Mouse (Mus musculus) liver, adult 2 months (tissue): ENCODE data around the gene Elmsan1. TPM values are rescaled to one million over a fixed set of nuclear protein-coding genes. Genes with fewer than 3 reads are reported as not detected.

Experiments used
- DNase-seq: peaks from one replicate; pipeline ENCODE4 v3.0.0-alpha.2; 2011; ENCODE audit warnings: low read depth, low spot score; ENCODE audit errors: extremely low read depth
- H3K27ac ChIP-seq: fragments of 200-500 bp; replicated peaks from 2 replicates; pipeline ENCODE4 v1.5.1; 2012; ENCODE audit warnings: low read depth, mild to moderate bottlenecking, control low read depth, inconsistent platforms, low read length; ENCODE audit not compliant: insufficient read depth
- H3K27me3 ChIP-seq: fragments of 200-500 bp; 2 replicates; pipeline ENCODE4 v1.6.1; 2012; ENCODE audit warnings: mild to moderate bottlenecking, moderate library complexity, low read length, inconsistent platforms; ENCODE audit not compliant: control insufficient read depth, insufficient read depth
- H3K36me3 ChIP-seq: fragments of 200-500 bp; 2 replicates; pipeline ENCODE4 v1.6.1; 2012; ENCODE audit warnings: low read length, inconsistent platforms; ENCODE audit not compliant: control insufficient read depth, insufficient read depth
- H3K4me1 ChIP-seq: fragments of 200-500 bp; 2 replicates; pipeline ENCODE4 v1.6.1; 2011; ENCODE audit warnings: low read length; ENCODE audit not compliant: control insufficient read depth, insufficient read depth
- H3K4me3 ChIP-seq: fragments of 200-500 bp; 2 replicates; pipeline ENCODE4 v1.5.1; 2011; ENCODE audit warnings: low read depth, mild to moderate bottlenecking, control low read depth, low read length, moderate library complexity; ENCODE audit not compliant: insufficient read depth
- H3K79me2 ChIP-seq: fragments of 200-500 bp; 2 replicates; pipeline ENCODE4 v1.6.1; 2012; ENCODE audit warnings: inconsistent platforms, mild to moderate bottlenecking, low read length, moderate library complexity; ENCODE audit not compliant: control insufficient read depth, insufficient read depth
- H3K9ac ChIP-seq: fragments of 200-500 bp; 2 replicates; pipeline ENCODE4 v1.6.1; 2012; ENCODE audit warnings: low read depth, mild to moderate bottlenecking, control low read depth, inconsistent platforms, low read length
- CTCF ChIP-seq: fragments of 200-500 bp; IDR thresholded peaks from 2 replicates; pipeline ENCODE4 v1.5.1; 2011; ENCODE audit warnings: low read depth, low read length, control low read depth
- POLR2A ChIP-seq: fragments of 200-500 bp; IDR thresholded peaks from 2 replicates; pipeline ENCODE4 v1.6.1; 2011; ENCODE audit warnings: low read length, control low read depth; ENCODE audit not compliant: insufficient read depth; ENCODE audit errors: extremely low read depth
- WGBS: fragments of 180-500 bp; shearing (Covaris S2); methylation state at CpG from one replicate; pipeline ENCODE4 v1.1.7; 2018; 5-methylcytosine and 5-hydroxymethylcytosine counted together
- polyA plus RNA-seq: library from polyadenylated mRNA; depleted of rRNA; stranded (reverse); fragments of >200 nt; gene quantifications from 2 replicates; pipeline ENCODE4 v1.2.3, GENCODE M21; 2012
- total RNA-seq: library from RNA; depleted of rRNA; stranded (reverse); fragments of >200 nt; gene quantifications from 2 replicates; pipeline ENCODE4 v1.2.3, GENCODE M21; 2014

Gene Elmsan1
- total and polyA plus RNA-seq, 2 experiments = 2.3 to 3.8 TPM

DNA sequence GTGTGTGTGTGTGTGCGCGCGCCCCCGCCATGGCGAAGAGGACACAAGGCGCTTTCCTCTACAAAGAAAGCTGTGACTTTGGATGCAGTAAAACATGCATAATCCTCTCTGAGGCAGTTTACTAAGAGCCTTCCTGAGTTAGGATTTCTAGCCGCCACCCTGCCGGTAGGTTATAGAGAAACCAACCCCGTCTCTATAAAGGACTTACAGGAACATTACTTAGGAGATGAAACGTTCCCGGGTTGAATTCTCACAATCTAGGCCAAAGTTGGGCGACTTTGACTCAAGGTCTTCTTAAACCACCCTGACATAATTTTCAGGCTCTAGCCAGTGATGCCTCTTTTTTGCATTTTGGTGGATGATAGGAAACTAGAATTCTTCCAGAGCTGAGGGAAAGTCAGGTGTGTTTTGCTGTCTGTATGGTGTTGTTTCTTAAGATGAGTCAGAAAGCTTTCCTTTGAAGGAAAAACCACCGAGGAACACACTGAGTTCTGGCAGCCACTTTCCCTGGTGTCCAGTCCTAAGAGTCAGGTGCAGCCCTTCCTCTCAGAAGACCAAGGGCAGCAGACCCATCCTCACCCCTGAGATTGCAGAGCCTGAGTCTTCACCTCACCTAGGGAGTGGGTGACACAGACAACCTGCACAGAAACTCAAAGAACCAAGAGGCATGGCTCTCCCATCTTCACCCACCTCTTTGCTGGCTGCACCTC is 24.1 kb downstream of the Elmsan1 start:
- no peak for TF ChIP-seq POLR2A
- no peak for TF ChIP-seq CTCF
- peak overlapping the region; percentile 36 for H3K4me3 ChIP-seq
- WGBS = 4% methylated on average over 13 of the region's 13 CpGs
- no peaks in the 10 kb centered on the region for H3K36me3 ChIP-seq
- H3K4me1 ChIP-seq = peaks cover 28% of the 10 kb centered on the region
- H3K27me3 ChIP-seq = no peaks in the 10 kb centered on the region
- H3K9ac ChIP-seq = peak overlapping the region; percentile 47
- H3K79me2 ChIP-seq = peaks cover 43% of the 10 kb centered on the region
- DNase-seq = no peak
- peak overlapping the region; percentile 71 for H3K27ac ChIP-seq

DNA sequence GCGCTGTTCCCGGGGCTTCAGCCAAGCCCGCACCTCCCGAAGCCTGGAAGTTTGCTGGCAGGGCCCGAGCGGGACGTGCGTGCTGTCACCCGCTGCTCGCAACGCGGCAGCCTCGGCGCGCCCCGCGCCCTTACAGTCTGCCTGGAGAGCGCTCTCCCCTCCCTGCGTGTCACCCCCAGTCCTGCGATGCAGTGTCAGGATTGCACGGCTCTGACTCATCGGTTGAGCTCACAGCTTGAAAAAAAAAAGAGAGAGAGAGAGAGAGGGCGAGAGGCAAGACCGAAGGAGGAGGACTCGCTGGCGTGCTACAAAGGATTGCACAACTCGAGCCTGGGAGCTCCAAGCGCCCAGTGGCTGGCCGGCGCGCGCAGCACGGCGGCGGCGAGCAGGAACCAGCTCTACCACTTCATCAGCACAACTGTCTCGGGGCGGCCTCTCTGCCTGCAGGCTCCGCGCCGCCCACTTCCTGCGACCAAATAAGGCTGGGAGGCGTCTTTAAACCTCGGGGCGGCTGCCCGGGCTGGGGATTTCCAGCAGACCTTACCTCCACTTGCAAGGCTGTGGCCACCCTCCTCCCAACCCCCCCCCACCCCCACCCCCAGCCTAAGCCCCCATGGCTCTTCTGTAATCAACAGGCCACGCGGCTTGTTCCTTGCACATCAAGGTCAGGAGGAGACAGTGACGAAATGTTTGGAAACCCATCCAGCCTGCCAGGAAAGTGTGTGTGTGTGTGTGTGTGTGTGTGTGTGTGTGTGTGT is 24.9 kb downstream of the Elmsan1 start:
- under 1% methylated on average over 48 of the region's 49 CpGs for WGBS
- Histone ChIP-seq H3K4me1 (peaks cover 30% of the 10 kb centered on the region), H3K9ac (peak overlapping the region; percentile 97), H3K27me3 (no peaks in the 10 kb centered on the region), H3K79me2 (peaks cover 50% of the 10 kb centered on the region), H3K27ac (peak overlapping the region; percentile 93), H3K36me3 (no peaks in the 10 kb centered on the region), H3K4me3 (peak overlapping the region; percentile 79)
- peak; percentile 93 for DNase-seq
- peak; percentile 77; the same call in 1 of the 2 replicates for TF ChIP-seq POLR2A
- TF ChIP-seq CTCF = 0 out of 2 replicates have a peak, but pooled peaks have one; percentile 5

DNA sequence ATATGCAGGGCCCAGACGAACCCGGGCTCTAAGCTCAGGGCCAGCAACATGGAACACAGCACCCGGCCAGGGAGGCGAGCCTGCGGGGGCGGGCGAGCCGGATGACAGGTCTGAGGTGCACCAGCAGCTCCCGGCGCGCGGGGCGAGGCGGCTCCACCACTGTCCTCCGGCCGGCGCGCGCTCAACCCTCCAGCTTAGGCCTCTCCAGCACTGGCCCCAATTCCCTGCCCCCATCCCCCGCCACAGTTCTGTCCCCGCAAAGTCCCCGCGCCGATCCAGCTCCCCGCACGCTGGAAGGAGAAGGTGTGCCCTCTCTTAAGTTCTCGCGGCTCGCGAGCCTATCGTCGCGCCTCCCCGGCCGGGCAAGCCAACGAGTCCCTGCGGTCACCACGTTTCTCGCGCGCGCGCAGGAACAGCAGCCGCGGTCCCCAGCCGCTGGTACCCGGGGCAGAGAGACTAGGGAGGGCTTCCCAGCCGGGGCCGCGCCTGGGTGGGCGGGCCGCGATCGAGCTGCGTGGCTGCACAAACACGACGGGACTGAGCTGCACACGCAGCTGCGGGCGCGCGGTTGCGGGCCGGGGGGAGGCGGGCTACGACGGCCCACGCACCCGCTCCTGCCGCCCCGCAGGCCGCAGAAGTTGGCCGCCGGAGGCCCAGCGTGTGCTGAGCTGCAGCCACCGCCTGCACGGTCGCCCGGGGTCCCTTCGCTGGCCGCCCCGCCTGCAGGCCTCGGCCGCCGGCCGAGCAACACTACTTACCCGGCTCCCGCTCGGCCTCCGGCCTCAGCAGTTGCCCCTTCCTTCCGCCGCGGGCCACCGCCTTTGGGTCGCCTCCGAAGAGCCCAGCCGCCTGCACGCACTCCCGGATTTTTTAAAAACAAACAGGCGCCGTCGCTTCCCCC is 25.7 kb downstream of the Elmsan1 start:
- Histone ChIP-seq H3K27me3 (no peaks in the 10 kb centered on the region), H3K27ac (peak overlapping the region; percentile 93), H3K79me2 (peaks cover 53% of the 10 kb centered on the region), H3K4me1 (peaks cover 31% of the 10 kb centered on the region), H3K36me3 (no peaks in the 10 kb centered on the region), H3K4me3 (peak overlapping the region; percentile 79), H3K9ac (peak overlapping the region; percentile 97)
- DNase-seq = no peak
- WGBS = under 1% methylated on average over 101 of the region's 102 CpGs
- no peak for TF ChIP-seq CTCF
- no peak for TF ChIP-seq POLR2A

DNA sequence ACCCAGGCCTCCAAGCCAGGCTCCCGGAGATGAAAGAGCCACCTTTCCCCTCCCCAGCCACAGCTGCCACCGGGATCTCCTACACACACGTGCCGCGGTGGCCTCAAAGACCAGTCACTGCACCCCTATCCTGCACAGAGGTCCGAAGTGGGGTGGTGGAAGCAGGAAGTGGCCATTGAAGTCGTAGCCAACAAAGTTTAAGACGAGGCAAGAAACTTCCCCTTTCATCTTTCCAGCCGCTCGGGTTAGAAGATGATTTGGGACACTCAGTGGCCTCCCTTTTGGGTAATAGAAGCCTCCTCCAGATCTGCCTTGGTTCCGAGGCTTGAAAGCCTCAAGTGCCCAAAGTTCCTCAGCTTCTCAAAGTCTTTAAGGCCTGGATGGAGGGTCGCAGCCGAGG is 26.4 kb downstream of the Elmsan1 start:
- no peaks in the 10 kb centered on the region for H3K27me3 ChIP-seq
- peaks cover 35% of the 10 kb centered on the region for H3K4me1 ChIP-seq
- DNase-seq = no peak
- peak overlapping the region; percentile 93 for H3K27ac ChIP-seq
- peak overlapping the region; percentile 97 for H3K9ac ChIP-seq
- TF ChIP-seq CTCF = no peak
- TF ChIP-seq POLR2A = no peak
- peak overlapping the region; percentile 79 for H3K4me3 ChIP-seq
- no peaks in the 10 kb centered on the region for H3K36me3 ChIP-seq
- H3K79me2 ChIP-seq = peaks cover 54% of the 10 kb centered on the region
- WGBS = 19% methylated on average over 13 of the region's 13 CpGs

DNA sequence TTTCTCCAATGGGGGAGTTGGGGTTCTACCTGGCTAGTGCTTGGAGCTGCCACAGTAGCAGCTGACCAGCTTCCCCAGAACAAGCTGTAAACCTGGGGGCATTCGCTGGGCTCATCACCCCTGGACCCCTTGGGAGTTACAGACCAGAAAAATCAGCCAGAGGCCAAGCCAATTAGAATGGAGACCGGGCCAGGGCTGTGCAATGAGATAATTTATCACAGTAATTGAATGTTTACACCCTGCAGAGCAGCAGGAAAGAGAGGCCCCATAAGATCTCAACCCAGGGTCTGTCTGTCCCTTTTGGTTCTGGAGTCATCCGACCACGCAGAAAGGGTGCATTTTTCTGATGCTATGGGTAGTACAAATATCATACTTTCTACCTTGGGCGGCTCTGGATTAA is 26.9 kb downstream of the Elmsan1 start:
- Histone ChIP-seq H3K4me1 (peaks cover 39% of the 10 kb centered on the region), H3K36me3 (no peaks in the 10 kb centered on the region), H3K4me3 (no peak overlapping the region), H3K9ac (no peak overlapping the region), H3K79me2 (peaks cover 51% of the 10 kb centered on the region), H3K27ac (no peak overlapping the region), H3K27me3 (no peaks in the 10 kb centered on the region)
- TF ChIP-seq POLR2A (no peak), CTCF (no peak)
- WGBS = 60% methylated on average over 5 of the region's 5 CpGs
- no peak for DNase-seq
